Mouse (Mus musculus) intestine, embryonic 15.5 days (tissue): Measurements from ENCODE around the gene Ctdspl. TPM values are rescaled to one million over a fixed set of nuclear protein-coding genes. Genes with fewer than 3 reads are reported as not detected.

Experiments used
- ATAC-seq: fragments of 200-750 bp; cut with Nextera tagmentation; 2 replicates; pipeline ENCODE4 v1.8.0; 2017; ENCODE audit warnings: moderate TSS enrichment, moderate library complexity
- H3K27ac ChIP-seq: fragments of 300-500 bp; sonication (generic); 2 replicates; pipeline ENCODE4 v1.5.1; 2015; ENCODE audit warnings: mild to moderate bottlenecking, inconsistent platforms
- H3K27me3 ChIP-seq: fragments of 300-500 bp; sonication (generic); replicated peaks from 2 replicates; pipeline ENCODE4 v1.6.1; 2015; ENCODE audit warnings: inconsistent platforms
- H3K36me3 ChIP-seq: fragments of 300-500 bp; sonication (generic); 2 replicates; pipeline ENCODE4 v1.6.1; 2015; ENCODE audit warnings: inconsistent platforms
- H3K4me1 ChIP-seq: fragments of 300-500 bp; sonication (generic); replicated peaks from 2 replicates; pipeline ENCODE4 v1.6.1; 2015; ENCODE audit warnings: inconsistent platforms
- H3K4me2 ChIP-seq: fragments of 300-500 bp; sonication (generic); replicated peaks from 2 replicates; pipeline ENCODE4 v1.6.1; 2015; ENCODE audit warnings: mild to moderate bottlenecking, inconsistent platforms
- H3K4me3 ChIP-seq: fragments of 300-500 bp; sonication (generic); replicated peaks from 2 replicates; pipeline ENCODE4 v1.5.1; 2015; ENCODE audit warnings: inconsistent platforms
- H3K9ac ChIP-seq: fragments of 300-500 bp; sonication (generic); 2 replicates; pipeline ENCODE4 v1.6.1; 2015; ENCODE audit warnings: inconsistent platforms
- H3K9me3 ChIP-seq: fragments of 300-500 bp; sonication (generic); 2 replicates; pipeline ENCODE4 v1.6.1; 2016; ENCODE audit warnings: inconsistent platforms
- WGBS: fragments of 180-500 bp; shearing (Covaris S2); methylation state at CpG from one replicate; pipeline ENCODE4 v1.1.7; 2015; 5-methylcytosine and 5-hydroxymethylcytosine counted together
- polyA plus RNA-seq: library from polyadenylated mRNA; unstranded; fragments of >200 nt; fragmentation: Nextera tagmentation; extraction: Ambion mirVana; gene quantifications from 2 replicates; pipeline ENCODE4 v1.2.1, GENCODE M21; 2015

The Ctdspl gene
- polyA plus RNA-seq, 1 experiment from 2014 or later, result 16.9 TPM

- no peak overlapping the region for H3K27ac ChIP-seq
- no peak overlapping the region for H3K4me3 ChIP-seq
- H3K9ac ChIP-seq, result no peak overlapping the region
- WGBS, result 71% methylated on average over 7 of the region's 7 CpGs
- peaks cover 14% of the 10 kb centered on the region for H3K36me3 ChIP-seq
- H3K9me3 ChIP-seq, result no peaks in the 10 kb centered on the region
- ATAC-seq, result no peak
- H3K27me3 ChIP-seq, result no peaks in the 10 kb centered on the region
- no peaks in the 10 kb centered on the region for H3K4me1 ChIP-seq
- no peak overlapping the region for H3K4me2 ChIP-seq
Observed at GRCm38 (mm10) chr9:119016785-119017507, 90.7 kb downstream of the Ctdspl start.

DNA sequence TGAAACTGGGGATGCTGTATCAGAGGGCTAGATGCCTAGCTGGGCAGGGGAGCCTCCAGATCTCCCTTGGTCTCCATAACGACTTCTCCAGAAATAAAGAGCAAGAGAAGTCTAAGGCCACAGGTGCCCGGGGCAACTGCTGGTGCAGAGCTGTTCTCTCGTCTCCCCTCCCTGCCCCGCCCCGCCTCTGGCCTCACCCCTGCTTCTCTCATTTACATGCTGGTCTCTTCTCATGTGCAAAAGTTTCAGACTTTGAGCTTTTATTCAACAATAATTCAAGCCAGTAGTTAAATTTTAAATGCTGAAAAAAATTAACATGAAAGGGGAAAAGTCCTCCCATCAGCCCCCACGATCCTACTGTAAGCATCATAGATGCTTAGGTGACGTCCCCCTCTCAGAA lies 95.5 kb downstream of the Ctdspl start:
- H3K4me3 ChIP-seq, result no peak overlapping the region
- no peaks in the 10 kb centered on the region for H3K9me3 ChIP-seq
- no peak overlapping the region for H3K4me2 ChIP-seq
- no peak for ATAC-seq
- 67% methylated on average over 7 of the region's 7 CpGs for WGBS
- H3K27ac ChIP-seq, result no peak overlapping the region
- peaks cover 2% of the 10 kb centered on the region; the same call in 1 of the 2 replicates for H3K4me1 ChIP-seq
- peaks cover 3% of the 10 kb centered on the region; the same call in 1 of the 2 replicates for H3K36me3 ChIP-seq
- no peak overlapping the region for H3K9ac ChIP-seq
- no peaks in the 10 kb centered on the region for H3K27me3 ChIP-seq

DNA sequence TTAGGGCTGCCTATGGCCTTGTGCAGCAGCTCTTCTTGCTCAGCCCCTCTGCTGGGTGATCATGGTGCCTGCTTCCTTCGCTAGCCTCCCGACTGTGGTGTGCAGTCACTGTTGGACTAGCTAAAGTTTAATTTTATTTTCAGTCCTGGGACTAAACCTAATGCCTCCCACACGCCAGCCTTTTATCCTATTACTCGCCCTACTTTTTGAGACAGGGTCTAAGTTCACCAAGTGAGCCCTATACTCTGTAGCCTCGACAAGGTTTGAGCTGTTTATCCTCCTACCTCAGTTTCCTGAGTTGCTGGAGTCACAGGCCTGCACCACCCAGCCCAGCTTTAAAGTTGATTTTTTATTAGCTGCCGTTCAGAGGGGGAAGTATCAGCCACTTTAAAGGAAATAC lies 99.0 kb downstream of the Ctdspl start:
- Histone ChIP-seq H3K9ac (no peak overlapping the region), H3K4me2 (no peak overlapping the region), H3K9me3 (no peaks in the 10 kb centered on the region), H3K36me3 (no peaks in the 10 kb centered on the region; the same call in 1 of the 2 replicates), H3K4me1 (peaks cover 2% of the 10 kb centered on the region; the same call in 1 of the 2 replicates), H3K27ac (0 out of 2 replicates have a peak overlapping the region, but pooled peaks have one; percentile 3), H3K27me3 (no peaks in the 10 kb centered on the region), H3K4me3 (no peak overlapping the region)
- 59% methylated on average over 6 of the region's 6 CpGs for WGBS
- ATAC-seq, result no peak

- Histone ChIP-seq H3K4me2 (no peak overlapping the region), H3K9ac (no peak overlapping the region), H3K27ac (no peak overlapping the region), H3K9me3 (no peaks in the 10 kb centered on the region), H3K27me3 (no peaks in the 10 kb centered on the region), H3K36me3 (no peaks in the 10 kb centered on the region), H3K4me3 (no peak overlapping the region), H3K4me1 (peaks cover 2% of the 10 kb centered on the region; the same call in 1 of the 2 replicates)
- WGBS, result 88% methylated on average over 7 of the region's 7 CpGs
- ATAC-seq, result no peak
Observed at GRCm38 (mm10) chr9:119025832-119026331, 99.6 kb downstream of the Ctdspl start.

DNA sequence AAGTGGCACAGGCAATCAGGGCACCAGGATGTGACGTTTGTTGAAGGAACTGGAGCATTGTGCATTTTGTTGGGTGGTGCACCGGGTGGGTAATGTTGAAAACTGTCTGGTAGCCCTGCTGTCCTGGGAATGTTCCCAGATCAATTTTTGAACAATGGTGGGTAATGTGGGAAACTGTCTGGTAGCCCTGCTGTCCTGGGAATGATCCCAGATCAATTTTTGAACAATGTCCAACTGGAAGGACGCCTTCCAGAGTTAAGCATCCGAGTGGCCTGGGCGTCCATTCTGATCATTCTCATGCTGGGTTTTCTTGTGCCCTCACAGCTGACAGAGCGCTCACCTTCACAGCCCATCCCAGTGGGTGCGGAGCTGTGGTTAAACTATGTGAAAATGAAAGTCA lies 101.1 kb downstream of the Ctdspl start:
- H3K36me3 ChIP-seq, result peaks cover 6% of the 10 kb centered on the region; the same call in 1 of the 2 replicates
- H3K27ac ChIP-seq, result no peak overlapping the region
- ATAC-seq, result no peak
- no peaks in the 10 kb centered on the region for H3K9me3 ChIP-seq
- H3K27me3 ChIP-seq, result no peaks in the 10 kb centered on the region
- peaks cover 2% of the 10 kb centered on the region; the same call in 1 of the 2 replicates for H3K4me1 ChIP-seq
- H3K4me3 ChIP-seq, result no peak overlapping the region
- WGBS, result 83% methylated on average over 7 of the region's 7 CpGs
- H3K9ac ChIP-seq, result no peak overlapping the region
- H3K4me2 ChIP-seq, result no peak overlapping the region

GRCm38 (mm10) chr9:119028226-119029195 lies 102.3 kb downstream of the Ctdspl start:
- 93% methylated on average over 27 of the region's 27 CpGs for WGBS
- no peaks in the 10 kb centered on the region for H3K27me3 ChIP-seq
- no peak overlapping the region for H3K27ac ChIP-seq
- no peaks in the 10 kb centered on the region for H3K9me3 ChIP-seq
- H3K4me2 ChIP-seq, result no peak overlapping the region
- peaks cover 2% of the 10 kb centered on the region; the same call in 1 of the 2 replicates for H3K4me1 ChIP-seq
- ATAC-seq, result no peak
- peaks cover 10% of the 10 kb centered on the region for H3K36me3 ChIP-seq
- no peak overlapping the region for H3K4me3 ChIP-seq
- no peak overlapping the region for H3K9ac ChIP-seq

- ATAC-seq, result peak; percentile 46
- H3K4me1 ChIP-seq, result peaks cover 2% of the 10 kb centered on the region; the same call in 1 of the 2 replicates
- H3K27ac ChIP-seq, result no peak overlapping the region
- H3K36me3 ChIP-seq, result peaks cover 16% of the 10 kb centered on the region
- no peak overlapping the region for H3K4me2 ChIP-seq
- 57% methylated on average over 7 of the region's 7 CpGs for whole genome bisulfite sequencing
- no peak overlapping the region for H3K4me3 ChIP-seq
- no peaks in the 10 kb centered on the region for H3K9me3 ChIP-seq
- no peak overlapping the region for H3K9ac ChIP-seq
- no peaks in the 10 kb centered on the region for H3K27me3 ChIP-seq
Observed at GRCm38 (mm10) chr9:119029568-119029967, 103.3 kb downstream of the Ctdspl start.

GRCm38 (mm10) chr9:119031038-119031437 lies 104.8 kb downstream of the Ctdspl start:
- H3K36me3 ChIP-seq, result peaks cover 19% of the 10 kb centered on the region
- no peaks in the 10 kb centered on the region; the same call in 1 of the 2 replicates for H3K4me1 ChIP-seq
- no peak overlapping the region for H3K27ac ChIP-seq
- H3K4me3 ChIP-seq, result no peak overlapping the region
- no peaks in the 10 kb centered on the region for H3K27me3 ChIP-seq
- no peaks in the 10 kb centered on the region for H3K9me3 ChIP-seq
- no peak overlapping the region for H3K4me2 ChIP-seq
- ATAC-seq, result no peak
- no peak overlapping the region for H3K9ac ChIP-seq
- 86% methylated on average over 4 of the region's 4 CpGs for WGBS

DNA sequence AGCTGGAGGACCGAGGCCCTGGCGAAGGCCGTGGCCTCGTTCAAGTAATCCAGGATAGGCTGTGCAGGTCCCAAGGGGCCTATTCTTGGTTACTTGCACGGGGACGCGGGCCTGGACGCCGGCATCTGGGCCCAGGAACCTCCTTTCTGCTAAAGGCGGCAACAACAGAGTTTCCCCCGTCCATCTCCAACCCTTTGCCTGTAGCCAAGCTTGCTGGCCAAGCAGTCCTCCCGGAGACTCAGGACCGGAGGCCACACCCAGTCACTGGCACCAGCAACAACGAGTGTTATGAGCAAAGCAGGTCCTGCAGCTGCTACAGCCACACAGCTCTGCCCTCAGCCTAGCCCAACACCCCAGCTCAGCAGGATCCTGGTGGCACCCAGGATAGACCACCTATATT lies 105.5 kb downstream of the Ctdspl start:
- no peak overlapping the region for H3K4me3 ChIP-seq
- no peaks in the 10 kb centered on the region for H3K9me3 ChIP-seq
- peaks cover 4% of the 10 kb centered on the region for H3K4me1 ChIP-seq
- ATAC-seq, result no peak
- 83% methylated on average over 14 of the region's 14 CpGs for WGBS
- H3K9ac ChIP-seq, result no peak overlapping the region
- no peak overlapping the region for H3K4me2 ChIP-seq
- H3K27ac ChIP-seq, result no peak overlapping the region
- H3K27me3 ChIP-seq, result no peaks in the 10 kb centered on the region
- H3K36me3 ChIP-seq, result peaks cover 19% of the 10 kb centered on the region

- H3K9me3 ChIP-seq, result no peaks in the 10 kb centered on the region
- no peak for ATAC-seq
- H3K4me1 ChIP-seq, result peaks cover 9% of the 10 kb centered on the region
- H3K4me2 ChIP-seq, result no peak overlapping the region
- H3K27ac ChIP-seq, result no peak overlapping the region
- H3K4me3 ChIP-seq, result no peak overlapping the region
- H3K36me3 ChIP-seq, result peaks cover 19% of the 10 kb centered on the region
- H3K9ac ChIP-seq, result no peak overlapping the region
- 77% methylated on average over 9 of the region's 9 CpGs for WGBS
- H3K27me3 ChIP-seq, result no peaks in the 10 kb centered on the region
Observed at GRCm38 (mm10) chr9:119032538-119032937, 106.3 kb downstream of the Ctdspl start.

DNA sequence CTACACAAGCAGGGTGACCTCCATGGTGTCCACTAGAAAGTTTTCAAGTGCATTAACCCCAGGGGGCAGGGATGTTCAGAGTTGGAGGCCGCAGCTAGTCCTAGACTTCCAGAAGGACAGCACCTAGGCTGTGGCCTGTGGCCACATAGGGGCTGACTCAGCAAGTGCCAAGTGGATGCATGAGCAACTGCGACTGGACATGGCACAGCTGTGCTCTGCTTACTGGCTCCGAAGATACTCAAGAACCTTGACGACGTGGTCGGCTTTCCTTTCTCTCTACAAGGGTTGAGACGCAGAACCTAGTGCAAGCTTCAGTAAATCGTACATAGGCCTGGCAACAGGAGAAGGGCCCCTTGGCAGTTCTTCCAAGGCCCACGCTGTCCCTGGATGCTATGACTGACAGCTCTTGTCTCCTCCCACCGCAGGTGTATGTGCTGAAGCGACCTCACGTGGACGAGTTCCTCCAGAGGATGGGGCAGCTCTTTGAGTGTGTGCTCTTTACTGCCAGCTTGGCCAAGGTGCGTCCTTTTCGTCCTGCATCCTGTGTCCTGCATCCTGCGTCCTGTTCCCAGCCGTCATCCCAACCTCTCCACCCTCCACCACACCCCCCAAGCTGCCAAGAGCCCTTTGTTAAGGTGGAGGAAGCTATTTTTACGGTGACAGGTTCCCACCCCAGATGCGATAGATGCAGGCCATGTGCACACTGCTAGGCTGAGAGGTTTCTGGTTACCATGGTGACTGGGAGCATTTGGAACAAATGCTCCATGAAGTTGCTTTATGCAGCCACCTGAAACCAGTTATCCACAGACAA lies 107.1 kb downstream of the Ctdspl start:
- 84% methylated on average over 19 of the region's 19 CpGs for WGBS
- H3K9me3 ChIP-seq, result no peaks in the 10 kb centered on the region
- ATAC-seq, result no peak
- H3K4me1 ChIP-seq, result peaks cover 9% of the 10 kb centered on the region
- no peak overlapping the region for H3K4me3 ChIP-seq
- H3K4me2 ChIP-seq, result no peak overlapping the region
- no peaks in the 10 kb centered on the region for H3K27me3 ChIP-seq
- no peak overlapping the region for H3K27ac ChIP-seq
- peaks cover 23% of the 10 kb centered on the region for H3K36me3 ChIP-seq
- no peak overlapping the region for H3K9ac ChIP-seq
